Mouse (Mus musculus) heart, embryonic 10.5 days (tissue): ENCODE results near the gene Pigv. TPM values are rescaled to one million over a fixed set of nuclear protein-coding genes. Genes with fewer than 3 reads are reported as not detected.
A peak's percentile ranks its signal among the peaks of the same experiment; 100 is the strongest.
"Not testable (repeated sequence)": the region's sequence is repeated elsewhere in the genome, so short reads cannot be mapped to it uniquely, and the experiment has no call there.

Experiments used
- DNase-seq: peaks from one replicate; pipeline ENCODE4 v3.0.0-alpha.2; 2017; ENCODE audit warnings: low spot score
- H3K27ac ChIP-seq: fragments of 300-500 bp; sonication (generic); 2 replicates; pipeline ENCODE4 v1.5.1; 2016; ENCODE audit warnings: mild to moderate bottlenecking
- H3K27me3 ChIP-seq: fragments of 300-500 bp; sonication (generic); 2 replicates; pipeline ENCODE4 v1.6.1; 2016; ENCODE audit warnings: mild to moderate bottlenecking; ENCODE audit not compliant: poor library complexity, insufficient read depth, severe bottlenecking
- H3K36me3 ChIP-seq: fragments of 300-500 bp; sonication (generic); 2 replicates; pipeline ENCODE4 v1.6.1; 2016; ENCODE audit warnings: mild to moderate bottlenecking, moderate library complexity
- H3K4me1 ChIP-seq: fragments of 300-500 bp; sonication (generic); 2 replicates; pipeline ENCODE4 v1.6.1; 2016; ENCODE audit warnings: mild to moderate bottlenecking
- H3K4me3 ChIP-seq: fragments of 300-500 bp; sonication (generic); 2 replicates; pipeline ENCODE4 v1.5.1; 2016; ENCODE audit warnings: mild to moderate bottlenecking, moderate library complexity
- H3K9me3 ChIP-seq: fragments of 300-500 bp; sonication (generic); 2 replicates; pipeline ENCODE4 v1.6.1; 2016; ENCODE audit warnings: mild to moderate bottlenecking, moderate library complexity
- WGBS: fragments of 180-500 bp; shearing (Covaris S2); methylation state at CpG from one replicate; pipeline ENCODE4 v1.1.7; 2016; 5-methylcytosine and 5-hydroxymethylcytosine counted together
- polyA plus RNA-seq: library from polyadenylated mRNA; unstranded; fragments of >200 nt; fragmentation: Nextera tagmentation; extraction: Ambion mirVana; gene quantifications from 2 replicates; pipeline ENCODE4 v1.2.1, GENCODE M21; 2016

The Pigv gene
- polyA plus RNA-seq, 1 experiment from 2014 or later = 15.2 TPM

- Histone ChIP-seq H3K9me3 (no peaks in the 10 kb centered on the region), H3K27ac (no peak overlapping the region), H3K4me3 (no peak overlapping the region), H3K36me3 (no peaks in the 10 kb centered on the region), H3K4me1 (no peaks in the 10 kb centered on the region; the same call in none of the 2 replicates), H3K27me3 (no peaks in the 10 kb centered on the region)
- DNase-seq = no peak
- WGBS = 76% methylated on average over 4 of the region's 4 CpGs
These were observed 20.5 kb downstream of the Pigv start for GRCm38 (mm10) chr4:133651986-133652385.

GRCm38 (mm10) chr4:133651445-133651844, 21.0 kb downstream of the Pigv start:
- Histone ChIP-seq H3K9me3 (no peaks in the 10 kb centered on the region), H3K4me3 (no peak overlapping the region), H3K4me1 (no peaks in the 10 kb centered on the region; the same call in 1 of the 2 replicates), H3K36me3 (no peaks in the 10 kb centered on the region), H3K27me3 (no peaks in the 10 kb centered on the region), H3K27ac (no peak overlapping the region)
- 60% methylated on average over 10 of the region's 10 CpGs for WGBS
- no peak for DNase-seq

GRCm38 (mm10) chr4:133649989-133650699, 22.3 kb downstream of the Pigv start, which contains the start of gene Zdhhc18:
Gene Zdhhc18 (minus strand): TSS chr4:133650154.
- H3K9me3 ChIP-seq = 0 out of 2 replicates have a peak, but pooled peaks cover 2% of the 10 kb centered on the region
- 41% methylated on average over 7 of the region's 7 CpGs for WGBS
- no peak for DNase-seq
- H3K4me1 ChIP-seq = peaks cover 3% of the 10 kb centered on the region; the same call in 1 of the 2 replicates
- no peaks in the 10 kb centered on the region for H3K36me3 ChIP-seq
- no peaks in the 10 kb centered on the region for H3K27me3 ChIP-seq
- peak within 1 kb of the TSS; percentile 45 for H3K4me3 ChIP-seq
- peak within 1 kb of the TSS; percentile 72; the same call in 1 of the 2 replicates for H3K27ac ChIP-seq

GRCm38 (mm10) chr4:133649464-133649863, 23.0 kb downstream of the Pigv start:
- not testable (repeated sequence) for H3K27me3 ChIP-seq, DNase-seq, H3K36me3 ChIP-seq, H3K4me1 ChIP-seq, H3K9me3 ChIP-seq
- peak overlapping the region; percentile 45 for H3K4me3 ChIP-seq
- H3K27ac ChIP-seq = peak overlapping the region; percentile 72; the same call in 1 of the 2 replicates
- 88% methylated on average over 5 of the region's 5 CpGs for WGBS

GRCm38 (mm10) chr4:133645680-133646079, 26.8 kb downstream of the Pigv start:
- Histone ChIP-seq H3K36me3 (no peaks in the 10 kb centered on the region), H3K27me3 (no peaks in the 10 kb centered on the region), H3K4me1 (peaks cover 3% of the 10 kb centered on the region; the same call in 1 of the 2 replicates), H3K9me3 (0 out of 2 replicates have a peak, but pooled peaks cover 4% of the 10 kb centered on the region), H3K4me3 (peak overlapping the region; percentile 29), H3K27ac (no peak overlapping the region)
- no peak for DNase-seq
- WGBS = 30% methylated on average over 21 of the region's 21 CpGs

GRCm38 (mm10) chr4:133645195-133645594, 27.3 kb downstream of the Pigv start:
- peak overlapping the region; percentile 29; the same call in 1 of the 2 replicates for H3K4me3 ChIP-seq
- H3K27ac ChIP-seq = no peak overlapping the region
- no peak for DNase-seq
- 0 out of 2 replicates have a peak, but pooled peaks cover 4% of the 10 kb centered on the region for H3K9me3 ChIP-seq
- H3K36me3 ChIP-seq = no peaks in the 10 kb centered on the region
- H3K4me1 ChIP-seq = peaks cover 3% of the 10 kb centered on the region; the same call in 1 of the 2 replicates
- WGBS = 73% methylated on average over 3 of the region's 3 CpGs
- no peaks in the 10 kb centered on the region for H3K27me3 ChIP-seq

GRCm38 (mm10) chr4:133634043-133634410, 38.4 kb downstream of the Pigv start:
- Histone ChIP-seq H3K4me1 (peaks cover 31% of the 10 kb centered on the region), H3K27me3 (no peaks in the 10 kb centered on the region), H3K27ac (no peak overlapping the region), H3K36me3 (0 out of 2 replicates have a peak, but pooled peaks cover 4% of the 10 kb centered on the region), H3K4me3 (no peak overlapping the region), H3K9me3 (no peaks in the 10 kb centered on the region)
- 76% methylated on average over 5 of the region's 5 CpGs for WGBS
- no peak for DNase-seq

- Histone ChIP-seq H3K27me3 (no peaks in the 10 kb centered on the region), H3K9me3 (no peaks in the 10 kb centered on the region), H3K27ac (peak overlapping the region; percentile 89), H3K4me1 (peaks cover 31% of the 10 kb centered on the region), H3K36me3 (0 out of 2 replicates have a peak, but pooled peaks cover 4% of the 10 kb centered on the region), H3K4me3 (peak overlapping the region; percentile 83)
- WGBS = 9% methylated on average over 47 of the region's 47 CpGs
- peak; percentile 90 for DNase-seq
These were observed 39.0 kb downstream of the Pigv start for GRCm38 (mm10) chr4:133633332-133634042.

GRCm38 (mm10) chr4:133632483-133633327, 39.7 kb downstream of the Pigv start:
- H3K4me1 ChIP-seq = peaks cover 31% of the 10 kb centered on the region
- H3K27me3 ChIP-seq = no peaks in the 10 kb centered on the region
- peak overlapping the region; percentile 89 for H3K27ac ChIP-seq
- DNase-seq = no peak
- H3K4me3 ChIP-seq = peak overlapping the region; percentile 83
- 3% methylated on average over 64 of the region's 69 CpGs for WGBS
- 0 out of 2 replicates have a peak, but pooled peaks cover 4% of the 10 kb centered on the region for H3K36me3 ChIP-seq
- no peaks in the 10 kb centered on the region for H3K9me3 ChIP-seq

GRCm38 (mm10) chr4:133631769-133632411, 40.6 kb downstream of the Pigv start:
- H3K4me1 ChIP-seq = peaks cover 33% of the 10 kb centered on the region
- WGBS = 52% methylated on average over 9 of the region's 9 CpGs
- peak overlapping the region; percentile 89; the same call in 1 of the 2 replicates for H3K27ac ChIP-seq

GRCm38 (mm10) chr4:133631071-133631768, 41.2 kb downstream of the Pigv start:
- peaks cover 13% of the 10 kb centered on the region for H3K36me3 ChIP-seq
- H3K4me1 ChIP-seq = peaks cover 35% of the 10 kb centered on the region
- WGBS = 78% methylated on average over 14 of the region's 14 CpGs
- DNase-seq = no peak
- no peak overlapping the region for H3K4me3 ChIP-seq
- no peaks in the 10 kb centered on the region for H3K9me3 ChIP-seq
- no peaks in the 10 kb centered on the region for H3K27me3 ChIP-seq
- H3K27ac ChIP-seq = no peak overlapping the region

More at GRCm38 (mm10) chr4:133631769-133632411, 40.6 kb downstream of the Pigv start:
- Histone ChIP-seq H3K4me3 (peak overlapping the region; percentile 83), H3K9me3 (no peaks in the 10 kb centered on the region), H3K27me3 (no peaks in the 10 kb centered on the region), H3K36me3 (peaks cover 7% of the 10 kb centered on the region)
- DNase-seq = no peak
